Mouse (Mus musculus) thymus, adult 2 months (tissue): ENCODE data around the gene Spem2. TPM values are rescaled to one million over a fixed set of nuclear protein-coding genes. Genes with fewer than 3 reads are reported as not detected.

Experiments used
- DNase-seq: peaks from one replicate; pipeline ENCODE4 v3.0.0; 2021
- H3K27ac ChIP-seq: fragments of 200-500 bp; 2 replicates; pipeline ENCODE4 v1.5.1; 2012; ENCODE audit warnings: low read length, control low read depth; ENCODE audit not compliant: control insufficient read depth, insufficient read depth
- H3K27me3 ChIP-seq: fragments of 200-500 bp; 2 replicates; pipeline ENCODE4 v1.6.1; 2012; ENCODE audit warnings: mild to moderate bottlenecking, low read length, moderate library complexity, mixed read lengths; ENCODE audit not compliant: control insufficient read depth, insufficient read depth
- H3K36me3 ChIP-seq: fragments of 200-500 bp; 2 replicates; pipeline ENCODE4 v1.6.1; 2012; ENCODE audit warnings: mild to moderate bottlenecking, low read length, moderate library complexity; ENCODE audit not compliant: control insufficient read depth, insufficient read depth
- H3K4me1 ChIP-seq: fragments of 200-500 bp; replicated peaks from 2 replicates; pipeline ENCODE4 v1.6.1; 2012; ENCODE audit warnings: low read length; ENCODE audit not compliant: control insufficient read depth, insufficient read depth
- H3K4me3 ChIP-seq: fragments of 200-500 bp; 2 replicates; pipeline ENCODE4 v1.5.1; 2012; ENCODE audit warnings: mild to moderate bottlenecking, low read length, control low read depth, moderate library complexity; ENCODE audit not compliant: control insufficient read depth, insufficient read depth
- CTCF ChIP-seq: fragments of 200-500 bp; IDR thresholded peaks from 2 replicates; pipeline ENCODE4 v1.5.1; 2012; ENCODE audit warnings: mild to moderate bottlenecking, control low read depth, low read length, moderate library complexity, borderline replicate concordance; ENCODE audit not compliant: control insufficient read depth, poor library complexity, insufficient read depth; ENCODE audit errors: extremely low read depth
- POLR2A ChIP-seq: fragments of 200-500 bp; IDR thresholded peaks from 2 replicates; pipeline ENCODE4 v1.6.1; 2012; ENCODE audit warnings: mild to moderate bottlenecking, low read length, control low read depth, moderate library complexity; ENCODE audit not compliant: control insufficient read depth, poor library complexity, insufficient read depth; ENCODE audit errors: extremely low read depth
- WGBS: fragments of 180-500 bp; shearing (Covaris S2); methylation state at CpG from one replicate; pipeline ENCODE4 v1.1.7; 2018; 5-methylcytosine and 5-hydroxymethylcytosine counted together
- polyA plus RNA-seq: library from polyadenylated mRNA; depleted of rRNA; stranded (reverse); fragments of >200 nt; gene quantifications from 2 replicates; pipeline ENCODE4 v1.2.3, GENCODE M21; 2012

Spem2 gene
- polyA plus RNA-seq, 1 experiment = 0.22 TPM

GRCm38 (mm10) chr11:69846738-69847688 lies 28.7 kb upstream of the Spem2 start:
- Histone ChIP-seq H3K27me3 (no peaks in the 10 kb centered on the region), H3K36me3 (no peaks in the 10 kb centered on the region), H3K27ac (peak overlapping the region; percentile 72), H3K4me3 (peak overlapping the region; percentile 96), H3K4me1 (peaks cover 42% of the 10 kb centered on the region)
- no peak for DNase-seq
- 10% methylated on average over 37 of the region's 37 CpGs for WGBS
- TF ChIP-seq CTCF = no peak
- 0 out of 2 replicates have a peak, but pooled peaks have one; percentile 7 for TF ChIP-seq POLR2A

- DNase-seq = peak; percentile 95
- TF ChIP-seq POLR2A (peak; percentile 63; the same call in 1 of the 2 replicates), CTCF (peak; percentile 28; the same call in 1 of the 2 replicates)
- WGBS = under 1% methylated on average over 36 of the region's 38 CpGs
- Histone ChIP-seq H3K4me3 (peak within 1 kb of the TSS; percentile 96), H3K27me3 (no peaks in the 10 kb centered on the region), H3K36me3 (no peaks in the 10 kb centered on the region), H3K27ac (peak within 1 kb of the TSS; percentile 72), H3K4me1 (peaks cover 39% of the 10 kb centered on the region)
These were observed 28.0 kb upstream of the Spem2 start, which contains the start of gene Plscr3 for GRCm38 (mm10) chr11:69846198-69846680. Gene Plscr3 (plus strand): TSS chr11:69846376.

GRCm38 (mm10) chr11:69838714-69839104 lies 20.4 kb upstream of the Spem2 start:
- WGBS = 1% methylated on average over 7 of the region's 7 CpGs
- H3K36me3 ChIP-seq = no peaks in the 10 kb centered on the region
- DNase-seq = no peak
- peaks cover 24% of the 10 kb centered on the region for H3K4me1 ChIP-seq
- H3K27me3 ChIP-seq = no peaks in the 10 kb centered on the region
- TF ChIP-seq POLR2A = no peak
- TF ChIP-seq CTCF = no peak
- peak overlapping the region; percentile 53 for H3K4me3 ChIP-seq
- H3K27ac ChIP-seq = no peak overlapping the region

- H3K27me3 ChIP-seq = no peaks in the 10 kb centered on the region
- H3K27ac ChIP-seq = no peak within 1 kb of the TSS
- peaks cover 28% of the 10 kb centered on the region for H3K4me1 ChIP-seq
- peak within 1 kb of the TSS; percentile 53 for H3K4me3 ChIP-seq
- TF ChIP-seq POLR2A (0 out of 2 replicates have a peak, but pooled peaks have one; percentile 21), CTCF (0 out of 2 replicates have a peak, but pooled peaks have one; percentile 18)
- WGBS = under 1% methylated on average over 34 of the region's 34 CpGs
- peak; percentile 84 for DNase-seq
- H3K36me3 ChIP-seq = no peaks in the 10 kb centered on the region
These were observed 19.9 kb upstream of the Spem2 start, which contains the start of gene Tmem256 for GRCm38 (mm10) chr11:69837952-69838713. Gene Tmem256 (plus strand): TSS chr11:69838514.

GRCm38 (mm10) chr11:69837604-69837951 lies 19.3 kb upstream of the Spem2 start, which contains the start of gene Nlgn2:
Gene Nlgn2 (minus strand): TSS chr11:69837784.
- no peak within 1 kb of the TSS for H3K27ac ChIP-seq
- H3K4me3 ChIP-seq = peak within 1 kb of the TSS; percentile 53
- DNase-seq = no peak
- no peaks in the 10 kb centered on the region for H3K36me3 ChIP-seq
- TF ChIP-seq POLR2A (no peak), CTCF (no peak)
- H3K27me3 ChIP-seq = no peaks in the 10 kb centered on the region
- WGBS = under 1% methylated on average over 32 of the region's 32 CpGs
- H3K4me1 ChIP-seq = peaks cover 28% of the 10 kb centered on the region
